Mouse (Mus musculus) adrenal gland, postnatal 25 days (tissue): ENCODE measurements around the gene Fras1. TPM values are rescaled to one million over a fixed set of nuclear protein-coding genes. Genes with fewer than 3 reads are reported as not detected.

Source experiments
- DNase-seq: peaks from one replicate; pipeline ENCODE4 v3.0.0; 2021; ENCODE audit warnings: mixed read lengths
- total RNA-seq: library from RNA; stranded (reverse); gene quantifications from 2 replicates; pipeline ENCODE4 v1.2.3, GENCODE M21; 2021

Gene Fras1
- total RNA-seq, 1 experiment from 2014 or later, result 3.5 TPM

GRCm38 (mm10) chr5:96688885-96689284 is 315.1 kb downstream of the Fras1 start:
- no peak for DNase-seq

- no peak for DNase-seq
These were observed 325.2 kb downstream of the Fras1 start for GRCm38 (mm10) chr5:96698972-96699371.

- no peak for DNase-seq
These were observed 329.2 kb downstream of the Fras1 start for GRCm38 (mm10) chr5:96702706-96703625.

- no peak for DNase-seq
These were observed 334.8 kb downstream of the Fras1 start for GRCm38 (mm10) chr5:96708515-96708914.

GRCm38 (mm10) chr5:96712089-96712684 is 338.4 kb downstream of the Fras1 start:
- no peak for DNase-seq

GRCm38 (mm10) chr5:96712799-96713198 is 339.0 kb downstream of the Fras1 start:
- DNase-seq, result no peak

GRCm38 (mm10) chr5:96716273-96717034 is 342.7 kb downstream of the Fras1 start:
- DNase-seq, result no peak

GRCm38 (mm10) chr5:96717690-96718089 is 343.9 kb downstream of the Fras1 start:
- DNase-seq, result no peak

- DNase-seq, result no peak
These were observed 344.8 kb downstream of the Fras1 start for GRCm38 (mm10) chr5:96718601-96719000.

GRCm38 (mm10) chr5:96719221-96719620 is 345.5 kb downstream of the Fras1 start:
- no peak for DNase-seq

GRCm38 (mm10) chr5:96722690-96723089 is 348.9 kb downstream of the Fras1 start:
- DNase-seq, result no peak

GRCm38 (mm10) chr5:96739138-96739878 is 365.6 kb downstream of the Fras1 start:
- DNase-seq, result no peak

GRCm38 (mm10) chr5:96747195-96747984 is 373.6 kb downstream of the Fras1 start:
- no peak for DNase-seq

- DNase-seq, result no peak
These were observed 383.9 kb downstream of the Fras1 start for GRCm38 (mm10) chr5:96757615-96758014.

- DNase-seq, result no peak
These were observed 388.3 kb downstream of the Fras1 start for GRCm38 (mm10) chr5:96762021-96762420.

GRCm38 (mm10) chr5:96768846-96769471 is 395.2 kb downstream of the Fras1 start:
- DNase-seq, result peak; percentile 62

- DNase-seq, result no peak
These were observed 409.9 kb downstream of the Fras1 start for GRCm38 (mm10) chr5:96783506-96784288.

- DNase-seq, result no peak
These were observed 411.3 kb downstream of the Fras1 start for GRCm38 (mm10) chr5:96785096-96785495.

GRCm38 (mm10) chr5:96792422-96792821 is 418.7 kb downstream of the Fras1 start:
- DNase-seq, result no peak
